Mouse (Mus musculus) B cell, adult 2 months (primary cell): ENCODE data around the gene Gm9603.
"Not testable (repeated sequence)": the region's sequence is repeated elsewhere in the genome, so short reads cannot be mapped to it uniquely, and the experiment has no call there.

Source experiments
- DNase-seq, 2 experiments: peaks; one replicate each; pipeline ENCODE4 v3.0.0; 2022

Gene Gm9603

GRCm38 (mm10) chr14:5687357-5687756, at the start of gene Gm9603:
Gene Gm9603, minus strand, starts transcription at chr14:5687457.
- DNase-seq = not testable (repeated sequence)

GRCm38 (mm10) chr14:5632928-5633327, 54.3 kb downstream of the Gm9603 start, which contains the start of gene Gm8265:
Gene Gm8265, minus strand, starts transcription at chr14:5633028.
- DNase-seq = not testable (repeated sequence)
